Mouse (Mus musculus): ENCODE data around the gene Ubxn6.

Gene Ubxn6

GRCm38 (mm10) chr17:56026881-56027280, 47.9 kb downstream of the Ubxn6 start:
- Histone ChIP-seq H3K27me3 (ENCODE audit: insufficient read depth, low read length) (no peaks in the 10 kb centered on the region), H3K4me3 (replicated peaks; ENCODE audit: low read length) (no peak overlapping the region), H3K4me1 (replicated peaks; ENCODE audit: low read depth, low read length) (peaks cover 78% of the 10 kb centered on the region), H3K9me3 (ENCODE audit: low read length) (no peaks in the 10 kb centered on the region), H3K36me3 (ENCODE audit: insufficient read depth, low read length) (peaks cover 96% of the 10 kb centered on the region)
- TF ChIP-seq CTCF (conservative IDR thresholded peaks at IDR 0.05; ENCODE audit: low read length) (no peak), POU5F1 (IDR thresholded peaks at IDR 0.05; ENCODE audit: borderline replicate concordance, low read length) (no peak), NANOG (IDR thresholded peaks at IDR 0.05; ENCODE audit: borderline replicate concordance, low read length) (no peak)

- TF ChIP-seq CTCF (conservative IDR thresholded peaks at IDR 0.05; ENCODE audit: low read length): no peak
- no peak for TF ChIP-seq POU5F1 (IDR thresholded peaks at IDR 0.05; ENCODE audit: borderline replicate concordance, low read length)
- no peak for TF ChIP-seq NANOG (IDR thresholded peaks at IDR 0.05; ENCODE audit: borderline replicate concordance, low read length)
- Histone ChIP-seq H3K4me3 (replicated peaks; ENCODE audit: low read length) (no peak overlapping the region), H3K9me3 (ENCODE audit: low read length) (no peaks in the 10 kb centered on the region), H3K27me3 (ENCODE audit: insufficient read depth, low read length) (no peaks in the 10 kb centered on the region), H3K4me1 (replicated peaks; ENCODE audit: low read depth, low read length) (peaks cover 78% of the 10 kb centered on the region), H3K36me3 (ENCODE audit: insufficient read depth, low read length) (peaks cover 100% of the 10 kb centered on the region)
These were observed 48.5 kb downstream of the Ubxn6 start for GRCm38 (mm10) chr17:56026303-56026702.

- Histone ChIP-seq H3K4me3 (replicated peaks; ENCODE audit: low read length) (no peak overlapping the region), H3K27me3 (ENCODE audit: insufficient read depth, low read length) (no peaks in the 10 kb centered on the region)
- TF ChIP-seq CTCF (conservative IDR thresholded peaks at IDR 0.05; ENCODE audit: low read length): no peak
- no peak for TF ChIP-seq NANOG (IDR thresholded peaks at IDR 0.05; ENCODE audit: borderline replicate concordance, low read length)
- no peak for TF ChIP-seq POU5F1 (IDR thresholded peaks at IDR 0.05; ENCODE audit: borderline replicate concordance, low read length)
These were observed 49.9 kb downstream of the Ubxn6 start for GRCm38 (mm10) chr17:56024931-56025330.

GRCm38 (mm10) chr17:56024476-56024875, 50.4 kb downstream of the Ubxn6 start:
- peaks cover 69% of the 10 kb centered on the region for H3K4me1 ChIP-seq (replicated peaks; ENCODE audit: low read depth, low read length)
- no peak overlapping the region for H3K4me3 ChIP-seq (replicated peaks; ENCODE audit: low read length)
- no peak for TF ChIP-seq CTCF (conservative IDR thresholded peaks at IDR 0.05; ENCODE audit: low read length)
- no peak for TF ChIP-seq NANOG (IDR thresholded peaks at IDR 0.05; ENCODE audit: borderline replicate concordance, low read length)
- TF ChIP-seq POU5F1 (IDR thresholded peaks at IDR 0.05; ENCODE audit: borderline replicate concordance, low read length): no peak
- no peaks in the 10 kb centered on the region for H3K27me3 ChIP-seq (ENCODE audit: insufficient read depth, low read length)
- no peaks in the 10 kb centered on the region for H3K9me3 ChIP-seq (ENCODE audit: low read length)
- peaks cover 100% of the 10 kb centered on the region for H3K36me3 ChIP-seq (ENCODE audit: insufficient read depth, low read length)

More at GRCm38 (mm10) chr17:56024931-56025330, 49.9 kb downstream of the Ubxn6 start:
- H3K4me1 ChIP-seq (replicated peaks; ENCODE audit: low read depth, low read length): peaks cover 72% of the 10 kb centered on the region
- H3K9me3 ChIP-seq (ENCODE audit: low read length): no peaks in the 10 kb centered on the region
- peaks cover 100% of the 10 kb centered on the region for H3K36me3 ChIP-seq (ENCODE audit: insufficient read depth, low read length)

GRCm38 (mm10) chr17:56023386-56023785, 51.4 kb downstream of the Ubxn6 start:
- no peak for TF ChIP-seq CTCF (conservative IDR thresholded peaks at IDR 0.05; ENCODE audit: low read length)
- TF ChIP-seq POU5F1 (IDR thresholded peaks at IDR 0.05; ENCODE audit: borderline replicate concordance, low read length): no peak
- TF ChIP-seq NANOG (IDR thresholded peaks at IDR 0.05; ENCODE audit: borderline replicate concordance, low read length): no peak
- Histone ChIP-seq H3K4me3 (replicated peaks; ENCODE audit: low read length) (no peak overlapping the region), H3K9me3 (ENCODE audit: low read length) (no peaks in the 10 kb centered on the region), H3K36me3 (ENCODE audit: insufficient read depth, low read length) (peaks cover 100% of the 10 kb centered on the region), H3K27me3 (ENCODE audit: insufficient read depth, low read length) (no peaks in the 10 kb centered on the region), H3K4me1 (replicated peaks; ENCODE audit: low read depth, low read length) (peaks cover 70% of the 10 kb centered on the region)

GRCm38 (mm10) chr17:56022989-56023290, 51.9 kb downstream of the Ubxn6 start:
- no peaks in the 10 kb centered on the region for H3K27me3 ChIP-seq (ENCODE audit: insufficient read depth, low read length)
- peaks cover 100% of the 10 kb centered on the region for H3K36me3 ChIP-seq (ENCODE audit: insufficient read depth, low read length)
- no peaks in the 10 kb centered on the region for H3K9me3 ChIP-seq (ENCODE audit: low read length)
- peaks cover 73% of the 10 kb centered on the region for H3K4me1 ChIP-seq (replicated peaks; ENCODE audit: low read depth, low read length)
- TF ChIP-seq NANOG (IDR thresholded peaks at IDR 0.05; ENCODE audit: borderline replicate concordance, low read length): no peak
- no peak for TF ChIP-seq POU5F1 (IDR thresholded peaks at IDR 0.05; ENCODE audit: borderline replicate concordance, low read length)
- no peak for TF ChIP-seq CTCF (conservative IDR thresholded peaks at IDR 0.05; ENCODE audit: low read length)
- no peak overlapping the region for H3K4me3 ChIP-seq (replicated peaks; ENCODE audit: low read length)

GRCm38 (mm10) chr17:56022131-56022988, 52.5 kb downstream of the Ubxn6 start:
- peaks cover 73% of the 10 kb centered on the region for H3K4me1 ChIP-seq (replicated peaks; ENCODE audit: low read depth, low read length)
- TF ChIP-seq CTCF (conservative IDR thresholded peaks at IDR 0.05; ENCODE audit: low read length) (no peak), NANOG (IDR thresholded peaks at IDR 0.05; ENCODE audit: borderline replicate concordance, low read length) (no peak), POU5F1 (IDR thresholded peaks at IDR 0.05; ENCODE audit: borderline replicate concordance, low read length) (no peak)
- H3K9me3 ChIP-seq (ENCODE audit: low read length): no peaks in the 10 kb centered on the region

GRCm38 (mm10) chr17:56021161-56021910, 53.5 kb downstream of the Ubxn6 start:
- H3K27me3 ChIP-seq (ENCODE audit: insufficient read depth, low read length): no peaks in the 10 kb centered on the region
- TF ChIP-seq POU5F1 (IDR thresholded peaks at IDR 0.05; ENCODE audit: borderline replicate concordance, low read length) (no peak), CTCF (conservative IDR thresholded peaks at IDR 0.05; ENCODE audit: low read length) (no peak), NANOG (IDR thresholded peaks at IDR 0.05; ENCODE audit: borderline replicate concordance, low read length) (no peak)

More at GRCm38 (mm10) chr17:56022131-56022988, 52.5 kb downstream of the Ubxn6 start:
- peaks cover 100% of the 10 kb centered on the region for H3K36me3 ChIP-seq (ENCODE audit: insufficient read depth, low read length)
- no peak overlapping the region for H3K4me3 ChIP-seq (replicated peaks; ENCODE audit: low read length)
- H3K27me3 ChIP-seq (ENCODE audit: insufficient read depth, low read length): no peaks in the 10 kb centered on the region

More at GRCm38 (mm10) chr17:56021161-56021910, 53.5 kb downstream of the Ubxn6 start:
- peaks cover 73% of the 10 kb centered on the region for H3K4me1 ChIP-seq (replicated peaks; ENCODE audit: low read depth, low read length)
- peaks cover 100% of the 10 kb centered on the region for H3K36me3 ChIP-seq (ENCODE audit: insufficient read depth, low read length)
- H3K9me3 ChIP-seq (ENCODE audit: low read length): no peaks in the 10 kb centered on the region
- no peak overlapping the region for H3K4me3 ChIP-seq (replicated peaks; ENCODE audit: low read length)
